Mouse (Mus musculus) myocyte (in vitro differentiated cells): ENCODE data around the gene Hoxd10.

ENCODE experiments used
- CEBPB ChIP-seq: IDR thresholded peaks from 2 replicates; pipeline ENCODE4 v1.6.1; 2011; ENCODE audit warnings: mild to moderate bottlenecking, moderate library complexity; ENCODE audit not compliant: poor library complexity, insufficient read depth, severe bottlenecking
- E2F4 ChIP-seq: IDR thresholded peaks from one replicate; pipeline ENCODE4 v1.6.1; 2011; ENCODE audit warnings: mild to moderate bottlenecking, control low read depth, moderate library complexity; ENCODE audit not compliant: insufficient read depth
- MAX ChIP-seq: IDR thresholded peaks from one replicate; pipeline ENCODE4 v1.6.1; 2011; ENCODE audit warnings: low read depth, mild to moderate bottlenecking, control low read depth
- MYOD1 ChIP-seq, 3 experiments: IDR thresholded peaks; one replicate each; pipeline ENCODE4 v1.6.1; 2011; ENCODE audit warnings: control low read depth in 2 of 3, low read depth in 2 of 3, mild to moderate bottlenecking in 2 of 3, moderate library complexity in 1 of 3; ENCODE audit not compliant: insufficient read length in 2 of 3, control insufficient read depth in 1 of 3
- MYOG ChIP-seq, 3 experiments: IDR thresholded peaks; one replicate each; pipeline ENCODE4 v1.6.1; 2011; ENCODE audit warnings: control low read depth in 2 of 3, low read depth in 2 of 3, mild to moderate bottlenecking in 2 of 3; ENCODE audit not compliant: insufficient read length in 2 of 3, control insufficient read depth in 1 of 3, insufficient read depth in 1 of 3
- POLR2A ChIP-seq: IDR thresholded peaks from one replicate; pipeline ENCODE4 v1.6.1; 2011; ENCODE audit warnings: low read depth, mild to moderate bottlenecking, control low read depth, moderate library complexity; ENCODE audit not compliant: insufficient read length
- POLR2AphosphoS2 ChIP-seq: IDR thresholded peaks from one replicate; pipeline ENCODE4 v1.6.1; 2011; ENCODE audit warnings: low read depth, control low read depth; ENCODE audit not compliant: insufficient read length
- REST ChIP-seq: IDR thresholded peaks from one replicate; pipeline ENCODE4 v1.6.1; 2011; ENCODE audit warnings: mild to moderate bottlenecking, control low read depth, moderate library complexity; ENCODE audit not compliant: insufficient read depth, insufficient read length
- SRF ChIP-seq: IDR thresholded peaks from one replicate; pipeline ENCODE4 v1.6.1; 2011; ENCODE audit warnings: low read depth; ENCODE audit not compliant: control insufficient read depth, insufficient read length
- TCF12 ChIP-seq: IDR thresholded peaks from one replicate; pipeline ENCODE4 v1.6.1; 2011; ENCODE audit warnings: mild to moderate bottlenecking, control low read depth; ENCODE audit not compliant: poor library complexity, insufficient read depth, severe bottlenecking
- TCF3 ChIP-seq: IDR thresholded peaks from one replicate; pipeline ENCODE4 v1.6.1; 2011; ENCODE audit warnings: low read depth, control low read depth; ENCODE audit not compliant: insufficient read length
- USF1 ChIP-seq: IDR thresholded peaks from one replicate; pipeline ENCODE4 v1.6.1; 2011; ENCODE audit warnings: low read depth, mild to moderate bottlenecking, control low read depth, moderate library complexity

- TF ChIP-seq POLR2A (no peak), USF1 (no peak), CEBPB (no peak), TCF12 (no peak), POLR2AphosphoS2 (no peak), MAX (no peak), MYOD1 (IDR thresholded peaks at IDR 0.05; ENCODE audit: control insufficient read depth in 1 of 3, insufficient read length in 2 of 3, low read depth in 2 of 3) (no peak), E2F4 (no peak), SRF (no peak), TCF3 (no peak), MYOG (IDR thresholded peaks at IDR 0.05; ENCODE audit: control insufficient read depth in 1 of 3, insufficient read depth in 1 of 3, insufficient read length in 2 of 3, low read depth in 2 of 3) (no peak), REST (no peak)
Observed at GRCm38 (mm10) chr2:74669650-74670235, 22.0 kb upstream of the Hoxd10 start.
